In genomic region chr9:28255128-28255904, GRCm38 (mm10) we compare ENCODE assay signal across 20 mouse cellular contexts.
DNase-seq lines count a peak whose midpoint lies in the region; ATAC-seq lines count a peak whose summit lies in the region.
"Had no signal": no experiment of that assay in that cellular context is flagged by ENCODE, and none has a peak within 500 bp of the region (broad histone marks: within the 10 kb centered on the region; RNA-seq: fewer than 3 reads in every experiment).

No protein-coding gene starts in this region.

- H3K36me3 ChIP-seq in heart, embryonic 10.5 days, result no peaks in the 10 kb centered on the region
- no peaks in the 10 kb centered on the region for H3K36me3 ChIP-seq in forebrain, embryonic 14.5 days (ENCODE audit: control insufficient read depth, insufficient read depth, low read length)
- H3K36me3 ChIP-seq in hindbrain, embryonic 15.5 days, result no peaks in the 10 kb centered on the region
- no peaks in the 10 kb centered on the region for H3K36me3 ChIP-seq in neural tube, embryonic 11.5 days (ENCODE audit: control insufficient read depth, insufficient read depth, low read length)
- H3K36me3 ChIP-seq: embryonic facial prominence, embryonic 10.5 days; heart, embryonic 13.5 days had no signal

- H3K4me1 ChIP-seq in heart, embryonic 10.5 days, result no peaks in the 10 kb centered on the region
- H3K4me1 ChIP-seq in forebrain, embryonic 14.5 days (ENCODE audit: control insufficient read depth, insufficient read depth, low read length), result peaks cover 11% of the 10 kb centered on the region
- H3K4me1 ChIP-seq in hindbrain, embryonic 15.5 days (replicated peaks), result 0 out of 2 replicates have a peak, but pooled peaks cover 8% of the 10 kb centered on the region
- no peaks in the 10 kb centered on the region for H3K4me1 ChIP-seq in neural tube, embryonic 11.5 days (ENCODE audit: control insufficient read depth, insufficient read depth, low read length)
- H3K4me1 ChIP-seq: heart, embryonic 13.5 days had no signal

- no peak overlapping the region for H3K4me2 ChIP-seq in forebrain, embryonic 14.5 days (ENCODE audit: low read length)
- no peak overlapping the region for H3K4me2 ChIP-seq in hindbrain, embryonic 15.5 days
- no peak overlapping the region for H3K4me2 ChIP-seq in neural tube, embryonic 11.5 days (ENCODE audit: low read depth)
- H3K4me2 ChIP-seq: heart, embryonic 13.5 days had no signal

- no peaks in the 10 kb centered on the region for H3K9me3 ChIP-seq in heart, embryonic 10.5 days
- H3K9me3 ChIP-seq in forebrain, embryonic 14.5 days (replicated peaks; ENCODE audit: control insufficient read depth, low read length), result no peaks in the 10 kb centered on the region
- no peaks in the 10 kb centered on the region for H3K9me3 ChIP-seq in hindbrain, embryonic 15.5 days
- H3K9me3 ChIP-seq in neural tube, embryonic 11.5 days (ENCODE audit: control insufficient read depth, low read length), result no peaks in the 10 kb centered on the region
- H3K9me3 ChIP-seq: embryonic facial prominence, embryonic 10.5 days; heart, embryonic 13.5 days had no signal

- no peak overlapping the region for H3K4me3 ChIP-seq in heart, embryonic 10.5 days
- H3K4me3 ChIP-seq in forebrain, embryonic 14.5 days (ENCODE audit: low read depth, low read length), result no peak overlapping the region
- H3K4me3 ChIP-seq in hindbrain, embryonic 15.5 days, result no peak overlapping the region
- no peak overlapping the region for H3K4me3 ChIP-seq in neural tube, embryonic 11.5 days (ENCODE audit: low read depth, low read length)
- H3K4me3 ChIP-seq: embryonic facial prominence, embryonic 10.5 days; heart, embryonic 13.5 days; myocyte had no signal

- peak; percentile 58 for DNase-seq in heart, embryonic 10.5 days (ENCODE audit: low spot score)
- DNase-seq in heart, adult 9 months (ENCODE audit: low spot score in 2 of 2), result no peak
- peak; percentile 87 for DNase-seq in forebrain, embryonic 14.5 days (ENCODE audit: low spot score)
- DNase-seq in neural tube, embryonic 11.5 days (ENCODE audit: low spot score), result no peak
- DNase-seq in layer of hippocampus, postnatal 10 days (ENCODE audit: low spot score in 2 of 2), result no peak
- DNase-seq in cerebellum, postnatal 25 days, result no peak
- DNase-seq: adrenal gland, postnatal 36 days; heart, postnatal 4 days; kidney, adult 11 months; kidney, postnatal 14 days; liver; lung, adult 2 months; thymus, postnatal 25 days had no signal

- no peaks in the 10 kb centered on the region for H3K27me3 ChIP-seq in heart, embryonic 10.5 days (ENCODE audit: insufficient read depth, poor library complexity, severe bottlenecking)
- H3K27me3 ChIP-seq in forebrain, embryonic 14.5 days (replicated peaks; ENCODE audit: control insufficient read depth, insufficient read depth, low read length), result no peaks in the 10 kb centered on the region
- H3K27me3 ChIP-seq in hindbrain, embryonic 15.5 days, result 0 out of 2 replicates have a peak, but pooled peaks cover 3% of the 10 kb centered on the region
- no peaks in the 10 kb centered on the region for H3K27me3 ChIP-seq in neural tube, embryonic 11.5 days (ENCODE audit: control insufficient read depth, insufficient read depth, low read length)

- H3K27ac ChIP-seq in heart, embryonic 10.5 days, result no peak overlapping the region
- peak overlapping the region; percentile 63; the same call in 1 of the 2 replicates for H3K27ac ChIP-seq in forebrain, embryonic 14.5 days (ENCODE audit: low read depth, low read length)
- no peak overlapping the region for H3K27ac ChIP-seq in hindbrain, embryonic 15.5 days (replicated peaks)
- no peak overlapping the region for H3K27ac ChIP-seq in neural tube, embryonic 11.5 days (ENCODE audit: low read depth, low read length)
- H3K27ac ChIP-seq: embryonic facial prominence, embryonic 10.5 days; heart, embryonic 13.5 days; stomach, postnatal 0 days had no signal

- 82% methylated on average over 8 of the region's 8 CpGs for WGBS in heart, embryonic 10.5 days
- 17% methylated on average over 8 of the region's 8 CpGs for WGBS in forebrain, embryonic 14.5 days
- 34% methylated on average over 8 of the region's 8 CpGs for WGBS in hindbrain, embryonic 15.5 days
- WGBS in neural tube, embryonic 11.5 days, result 61% methylated on average over 8 of the region's 8 CpGs

- ATAC-seq in forebrain, embryonic 14.5 days, result peak; percentile 87
- peak; percentile 55; the same call in 1 of the 2 replicates for ATAC-seq in hindbrain, embryonic 15.5 days (ENCODE audit: low FRiP score, low read depth)
- peak; percentile 73; the same call in 1 of the 2 replicates for ATAC-seq in neural tube, embryonic 11.5 days (ENCODE audit: insufficient read depth, low FRiP score, low TSS enrichment)
- no peak for ATAC-seq in erythroblast, adult 5-6 weeks (replicated peaks; ENCODE audit: low FRiP score, poor library complexity, severe bottlenecking)
- ATAC-seq: activated CD4-positive, CD25-positive, alpha-beta regulatory T cell, adult 4 months had no signal

- no peak overlapping the region for H3K9ac ChIP-seq in forebrain, embryonic 14.5 days (ENCODE audit: low read length)
- H3K9ac ChIP-seq in hindbrain, embryonic 15.5 days, result no peak overlapping the region
- H3K9ac ChIP-seq in neural tube, embryonic 11.5 days (ENCODE audit: low read length), result no peak overlapping the region
- H3K9ac ChIP-seq: heart, embryonic 13.5 days had no signal

Comparison
In these comparisons a context has a peak if more than half of its experiments do, and no peak if none do; other contexts are left out.
1. DNase-seq: peak in heart, embryonic 10.5 days (single experiment) and forebrain, embryonic 14.5 days (single experiment); none in heart, adult 9 months (0 of 2), neural tube, embryonic 11.5 days (single experiment), layer of hippocampus, postnatal 10 days (0 of 2) and cerebellum, postnatal 25 days (0 of 2).